Mouse (Mus musculus) midbrain, embryonic 16.5 days (tissue): Measurements from ENCODE around the gene Map3k3. TPM values are rescaled to one million over a fixed set of nuclear protein-coding genes. Genes with fewer than 3 reads are reported as not detected.

Experiments
- ATAC-seq: fragments of 200-750 bp; cut with Nextera tagmentation; 2 replicates; pipeline ENCODE4 v1.8.0; 2017; ENCODE audit warnings: moderate TSS enrichment
- H3K27ac ChIP-seq: fragments of 300-500 bp; sonication (generic); 2 replicates; pipeline ENCODE4 v1.5.1; 2014; ENCODE audit warnings: mild to moderate bottlenecking, low read length, mixed read lengths
- H3K27me3 ChIP-seq: fragments of 300-500 bp; sonication (generic); 2 replicates; pipeline ENCODE4 v1.6.1; 2014; ENCODE audit warnings: low read depth, low read length, mixed read lengths; ENCODE audit not compliant: control insufficient read depth, insufficient read depth
- H3K36me3 ChIP-seq: fragments of 300-500 bp; sonication (generic); 2 replicates; pipeline ENCODE4 v1.6.1; 2014; ENCODE audit warnings: mild to moderate bottlenecking, low read length, moderate library complexity, mixed read lengths; ENCODE audit not compliant: control insufficient read depth, insufficient read depth
- H3K4me1 ChIP-seq: fragments of 300-500 bp; sonication (generic); 2 replicates; pipeline ENCODE4 v1.6.1; 2014; ENCODE audit warnings: mild to moderate bottlenecking, low read length, mixed read lengths; ENCODE audit not compliant: control insufficient read depth, insufficient read depth
- H3K4me2 ChIP-seq: fragments of 300-500 bp; sonication (generic); 2 replicates; pipeline ENCODE4 v1.6.1; 2014; ENCODE audit warnings: mild to moderate bottlenecking, low read length, mixed read lengths
- H3K4me3 ChIP-seq: fragments of 300-500 bp; sonication (generic); 2 replicates; pipeline ENCODE4 v1.5.1; 2014; ENCODE audit warnings: low read depth, mild to moderate bottlenecking, low read length, moderate library complexity, mixed read lengths
- H3K9ac ChIP-seq: fragments of 300-500 bp; sonication (generic); 2 replicates; pipeline ENCODE4 v1.6.1; 2014; ENCODE audit warnings: low read depth, low read length, mixed read lengths
- H3K9me3 ChIP-seq: fragments of 300-500 bp; sonication (generic); replicated peaks from 2 replicates; pipeline ENCODE4 v1.6.1; 2014; ENCODE audit warnings: mild to moderate bottlenecking, low read length, mixed read lengths; ENCODE audit not compliant: control insufficient read depth, poor library complexity, severe bottlenecking
- WGBS: fragments of 180-500 bp; shearing (Covaris S2); extraction: QIAGEN DNeasy Blood & Tissue Kit; methylation state at CpG from one replicate; pipeline ENCODE4 v1.1.7; 2014; 5-methylcytosine and 5-hydroxymethylcytosine counted together
- polyA plus RNA-seq: library from polyadenylated mRNA; unstranded; fragments of >200 nt; fragmentation: Nextera tagmentation; extraction: Ambion mirVana; gene quantifications from 2 replicates; pipeline ENCODE4 v1.2.1, GENCODE M21; 2015

Gene Map3k3
- polyA plus RNA-seq = 10.9 and 12.3 TPM in 2 replicates

DNA sequence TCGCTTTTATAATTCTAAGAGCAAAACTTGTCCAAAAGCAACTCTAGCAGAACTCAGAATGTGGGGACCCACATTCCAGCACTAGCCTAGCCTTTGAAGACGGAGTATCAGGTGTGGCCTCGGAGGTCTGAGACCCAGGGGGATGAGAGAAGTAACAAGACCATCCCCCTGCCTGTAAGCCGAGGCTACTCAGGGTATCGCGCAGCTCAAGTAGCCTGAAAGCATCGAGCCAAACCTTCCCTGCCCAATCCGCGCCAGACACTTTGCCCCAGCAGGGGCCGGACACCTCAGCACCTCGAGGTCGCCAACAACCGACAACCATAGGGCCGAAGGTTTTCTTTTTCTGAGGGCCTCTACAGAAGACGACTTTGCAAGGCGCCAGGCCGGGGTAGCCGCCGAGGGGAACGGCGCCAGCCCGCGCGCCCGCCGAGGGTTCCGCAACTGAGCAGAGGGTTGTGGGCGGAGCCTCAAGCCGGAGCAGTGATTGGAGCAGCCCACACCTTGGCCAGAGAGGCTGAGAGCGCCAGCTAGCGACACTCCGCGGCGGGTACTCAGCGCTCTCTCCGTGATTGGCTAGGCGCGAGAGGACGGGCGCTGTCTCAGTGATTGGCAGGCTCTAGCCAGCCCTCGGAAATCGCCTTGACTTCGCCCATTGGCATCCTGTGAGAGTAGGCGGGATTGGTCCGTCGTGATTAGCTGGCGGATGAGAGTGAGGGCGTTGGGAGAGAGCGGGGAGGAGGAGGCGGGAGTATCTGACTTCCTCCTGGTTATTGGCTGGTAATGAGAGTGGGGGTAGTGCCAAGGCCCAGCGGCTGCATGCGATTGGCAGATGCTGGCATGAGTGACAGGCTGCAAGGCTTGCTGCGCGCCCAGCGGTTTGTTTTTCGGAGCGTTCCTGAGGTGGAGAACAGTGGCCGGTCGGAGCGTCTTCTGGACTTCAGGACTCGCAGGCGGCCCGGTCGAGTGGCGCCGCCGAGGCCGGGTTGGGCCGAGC is at the start of gene Map3k3:
Gene Map3k3 (plus strand): TSS at position 906 of the 994 bp plus-strand sequence.
- ATAC-seq = peak; percentile 99
- no peaks in the 10 kb centered on the region for H3K27me3 ChIP-seq
- under 1% methylated on average over 67 of the region's 69 CpGs for WGBS

DNA sequence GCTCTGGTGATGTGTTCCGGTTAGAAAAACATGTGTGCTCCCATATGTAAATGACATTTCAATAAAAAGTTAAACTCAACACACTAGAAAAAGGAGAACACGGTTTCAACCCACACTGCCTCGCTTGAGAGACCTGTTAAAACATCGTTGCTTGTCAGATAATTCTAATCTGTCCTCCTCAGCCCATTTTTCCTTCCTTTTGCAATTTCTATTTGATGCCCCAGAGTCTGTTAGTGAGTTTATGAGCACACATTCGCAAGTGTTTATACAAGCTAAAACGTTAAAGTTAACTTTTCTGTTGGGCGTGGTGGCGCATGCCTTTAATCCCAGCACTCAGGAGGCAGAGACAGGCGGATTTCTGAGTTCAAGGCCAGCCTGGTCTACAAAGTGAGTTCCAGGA is 49.4 kb upstream of the Map3k3 start:
- no peaks in the 10 kb centered on the region for H3K9me3 ChIP-seq
- H3K4me1 ChIP-seq = peaks cover 27% of the 10 kb centered on the region
- H3K27ac ChIP-seq = no peak overlapping the region
- no peaks in the 10 kb centered on the region for H3K27me3 ChIP-seq
- no peaks in the 10 kb centered on the region for H3K36me3 ChIP-seq
- H3K4me2 ChIP-seq = no peak overlapping the region
- ATAC-seq = no peak
- H3K9ac ChIP-seq = no peak overlapping the region
- no peak overlapping the region for H3K4me3 ChIP-seq
- WGBS = 90% methylated on average over 9 of the region's 9 CpGs

More for the DNA sequence above, at the start of gene Map3k3:
- Histone ChIP-seq H3K36me3 (no peaks in the 10 kb centered on the region), H3K4me2 (peak within 1 kb of the TSS; percentile 80), H3K27ac (peak within 1 kb of the TSS; percentile 94), H3K4me3 (peak within 1 kb of the TSS; percentile 99), H3K4me1 (peaks cover 13% of the 10 kb centered on the region), H3K9ac (peak within 1 kb of the TSS; percentile 92), H3K9me3 (no peaks in the 10 kb centered on the region)

DNA sequence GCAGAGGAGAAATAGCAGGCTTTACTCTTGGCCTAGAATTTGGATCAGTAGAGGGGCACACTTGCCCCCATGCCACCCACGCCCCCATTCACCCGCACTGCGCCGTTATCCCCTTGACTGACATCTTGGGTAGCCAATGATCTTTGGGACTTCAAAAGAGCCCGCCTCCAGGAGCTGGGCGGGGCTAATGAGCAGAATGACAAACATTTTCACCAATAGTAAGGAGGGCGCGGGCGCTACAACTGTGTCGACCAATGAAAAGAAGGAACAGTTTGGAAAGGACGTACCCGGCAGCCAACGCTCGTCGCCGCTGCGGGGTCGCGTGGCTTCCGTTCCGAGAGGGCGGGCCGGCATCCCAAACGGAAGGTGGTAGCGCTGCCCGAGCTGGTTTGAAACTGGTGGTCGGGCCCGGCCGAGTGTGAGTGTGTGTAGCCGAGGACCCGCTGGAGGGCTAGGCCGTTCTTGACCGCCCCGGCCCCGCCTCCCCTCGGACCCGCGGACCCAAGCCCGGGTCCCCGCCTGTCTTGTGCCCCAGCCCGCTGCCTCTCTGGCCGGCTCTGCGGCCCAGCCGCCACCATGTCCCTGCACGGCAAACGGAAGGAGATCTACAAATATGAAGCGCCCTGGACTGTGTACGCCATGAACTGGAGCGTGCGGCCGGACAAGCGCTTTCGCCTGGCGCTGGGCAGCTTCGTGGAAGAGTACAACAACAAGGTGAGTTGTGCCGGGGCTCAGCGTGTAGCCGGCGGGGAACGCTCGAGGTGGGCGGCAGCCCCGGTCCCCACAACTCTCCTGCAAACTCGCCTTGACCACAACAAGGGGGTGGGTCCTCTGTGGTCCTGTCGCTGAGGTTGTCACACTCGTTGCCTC is 47.6 kb upstream of the Map3k3 start, which contains the start of gene Dcaf7:
Gene Dcaf7 (plus strand): TSS at position 325 of the 870 bp plus-strand sequence.
- Histone ChIP-seq H3K9ac (peak within 1 kb of the TSS; percentile 87), H3K36me3 (no peaks in the 10 kb centered on the region), H3K4me1 (peaks cover 33% of the 10 kb centered on the region), H3K27ac (peak within 1 kb of the TSS; percentile 96), H3K27me3 (no peaks in the 10 kb centered on the region), H3K9me3 (no peaks in the 10 kb centered on the region), H3K4me3 (peak within 1 kb of the TSS; percentile 84), H3K4me2 (peak within 1 kb of the TSS; percentile 76)
- peak; percentile 98 for ATAC-seq
- under 1% methylated on average over 58 of the region's 66 CpGs for WGBS

DNA sequence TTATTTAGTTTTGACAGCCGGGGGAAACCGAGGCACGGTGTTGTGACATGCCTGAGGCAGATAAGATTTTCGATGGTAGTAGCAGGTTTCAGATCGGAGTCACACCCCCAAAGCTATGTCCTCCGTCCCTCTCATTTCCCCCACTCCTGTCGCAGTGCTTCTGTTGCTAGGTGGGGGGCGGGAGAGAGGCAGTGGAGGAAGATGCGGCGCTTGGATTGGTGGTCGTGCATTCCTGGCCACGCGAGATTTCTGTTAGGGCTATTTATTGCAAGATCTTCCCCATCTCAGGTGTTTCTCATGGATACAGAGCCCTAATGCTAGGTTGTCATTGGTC is 47.0 kb upstream of the Map3k3 start:
- H3K27ac ChIP-seq = peak overlapping the region; percentile 96
- H3K27me3 ChIP-seq = no peaks in the 10 kb centered on the region
- H3K4me3 ChIP-seq = peak overlapping the region; percentile 84
- no peaks in the 10 kb centered on the region for H3K9me3 ChIP-seq
- 0% methylated on average over 13 of the region's 13 CpGs for WGBS
- peak overlapping the region; percentile 87 for H3K9ac ChIP-seq
- H3K4me1 ChIP-seq = peaks cover 33% of the 10 kb centered on the region
- peak overlapping the region; percentile 76 for H3K4me2 ChIP-seq
- H3K36me3 ChIP-seq = no peaks in the 10 kb centered on the region
- ATAC-seq = peak; percentile 67

DNA sequence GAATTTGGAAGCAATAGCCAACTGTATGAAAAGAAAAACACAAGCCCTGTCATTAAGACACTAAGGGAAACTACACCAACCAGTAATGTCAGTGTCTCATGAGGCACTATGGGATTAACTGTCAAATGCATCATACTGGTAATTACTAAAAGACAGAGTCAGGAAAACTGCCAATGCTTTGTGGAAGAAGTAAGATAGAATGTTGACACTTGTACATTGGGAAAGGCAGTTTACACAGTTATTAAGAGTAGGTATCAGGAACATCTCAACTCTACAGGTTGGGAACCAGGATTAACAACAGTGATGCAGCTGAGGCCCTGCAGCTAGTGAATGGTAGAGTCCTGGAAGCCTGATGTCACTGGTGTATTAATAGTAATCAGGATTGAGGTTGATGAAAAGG is 40.1 kb upstream of the Map3k3 start:
- H3K36me3 ChIP-seq = peaks cover 12% of the 10 kb centered on the region; the same call in 1 of the 2 replicates
- no peak for ATAC-seq
- no peak overlapping the region for H3K4me2 ChIP-seq
- H3K27me3 ChIP-seq = no peaks in the 10 kb centered on the region
- no peaks in the 10 kb centered on the region for H3K9me3 ChIP-seq
- H3K9ac ChIP-seq = no peak overlapping the region
- H3K4me3 ChIP-seq = no peak overlapping the region
- peaks cover 11% of the 10 kb centered on the region for H3K4me1 ChIP-seq
- no peak overlapping the region for H3K27ac ChIP-seq

DNA sequence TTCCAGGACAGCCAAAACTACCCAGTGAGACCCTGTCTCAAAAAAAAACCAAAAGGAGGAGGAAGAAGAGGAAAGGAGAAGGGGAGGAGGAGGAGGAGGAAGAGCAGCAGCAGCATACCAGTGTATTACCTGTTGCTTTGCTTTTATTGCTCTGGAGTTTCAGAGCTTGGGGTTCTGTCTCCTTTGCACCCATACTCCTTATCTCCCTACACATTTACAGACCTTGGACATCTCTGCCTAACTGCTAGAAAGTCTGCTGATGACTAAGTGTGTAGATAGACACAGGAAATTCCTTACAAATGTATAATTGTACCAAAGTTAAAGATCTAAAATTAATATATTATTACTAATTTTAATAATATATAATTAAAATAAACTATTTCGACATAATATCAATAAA is 39.2 kb upstream of the Map3k3 start:
- Histone ChIP-seq H3K4me2 (no peak overlapping the region), H3K4me1 (peaks cover 5% of the 10 kb centered on the region; the same call in 1 of the 2 replicates), H3K9me3 (no peaks in the 10 kb centered on the region), H3K4me3 (no peak overlapping the region), H3K9ac (no peak overlapping the region), H3K27ac (no peak overlapping the region), H3K27me3 (no peaks in the 10 kb centered on the region), H3K36me3 (peaks cover 12% of the 10 kb centered on the region; the same call in 1 of the 2 replicates)
- WGBS = 93% methylated on average over 1 of the region's 1 CpGs
- ATAC-seq = no peak

DNA sequence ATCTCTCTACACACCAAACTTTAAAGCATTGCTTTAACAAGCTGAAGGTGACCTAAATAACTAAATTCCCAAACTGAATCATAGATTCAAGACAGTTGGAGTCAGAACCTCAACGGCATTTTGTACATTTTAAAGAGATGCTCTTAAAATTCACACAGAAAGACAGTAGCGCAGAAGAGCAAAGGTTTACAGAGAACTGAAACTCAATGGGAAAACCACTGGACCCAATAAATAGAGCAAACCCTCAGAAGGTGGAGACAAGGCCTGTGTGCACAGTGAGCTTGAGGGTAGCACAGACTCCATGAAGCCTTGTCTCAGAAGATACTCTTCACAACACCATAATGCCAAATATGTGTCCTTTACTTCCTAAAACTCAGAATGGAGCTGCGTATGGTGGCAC is 38.6 kb upstream of the Map3k3 start:
- no peak overlapping the region for H3K4me3 ChIP-seq
- H3K4me2 ChIP-seq = no peak overlapping the region
- H3K36me3 ChIP-seq = peaks cover 14% of the 10 kb centered on the region; the same call in 1 of the 2 replicates
- no peaks in the 10 kb centered on the region for H3K9me3 ChIP-seq
- ATAC-seq = no peak
- WGBS = 91% methylated on average over 3 of the region's 3 CpGs
- H3K27me3 ChIP-seq = no peaks in the 10 kb centered on the region
- no peak overlapping the region for H3K27ac ChIP-seq
- H3K4me1 ChIP-seq = no peaks in the 10 kb centered on the region
- H3K9ac ChIP-seq = no peak overlapping the region

DNA sequence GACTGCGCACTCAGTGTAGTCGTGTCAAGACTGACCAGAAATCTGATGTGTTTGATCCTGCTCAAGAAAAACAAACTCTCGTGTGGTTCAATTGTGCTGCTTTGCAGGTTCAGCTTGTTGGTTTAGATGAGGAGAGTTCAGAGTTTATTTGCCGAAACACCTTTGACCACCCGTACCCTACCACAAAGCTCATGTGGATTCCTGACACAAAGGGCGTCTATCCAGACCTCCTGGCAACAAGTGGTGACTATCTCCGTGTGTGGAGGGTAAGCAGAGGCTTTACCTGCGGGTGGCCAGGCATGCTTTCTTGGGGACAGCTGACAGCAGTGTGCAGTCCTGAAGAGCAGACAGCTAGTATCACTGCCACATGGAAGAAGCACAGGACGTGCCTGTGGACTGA is 37.8 kb upstream of the Map3k3 start:
- 87% methylated on average over 9 of the region's 9 CpGs for WGBS
- Histone ChIP-seq H3K4me1 (no peaks in the 10 kb centered on the region), H3K27ac (no peak overlapping the region), H3K4me2 (no peak overlapping the region), H3K9ac (no peak overlapping the region), H3K9me3 (no peaks in the 10 kb centered on the region), H3K27me3 (no peaks in the 10 kb centered on the region), H3K4me3 (no peak overlapping the region), H3K36me3 (peaks cover 22% of the 10 kb centered on the region)
- no peak for ATAC-seq
